Mouse (Mus musculus) liver, adult (tissue): ENCODE results near the gene Gm11239.
"Not testable (repeated sequence)": the region's sequence is repeated elsewhere in the genome, so short reads cannot be mapped to it uniquely, and the experiment has no call there.

ENCODE experiments used
- GATA4 ChIP-seq: IDR thresholded peaks from 2 replicates; pipeline ENCODE4 v1.6.1; 2014; ENCODE audit warnings: mild to moderate bottlenecking, low read length; ENCODE audit not compliant: insufficient replicate concordance

The Gm11239 gene

GRCm38 (mm10) chr4:73668054-73668453 is at the start of gene Gm11239:
Gene Gm11239 (plus strand): TSS chr4:73668354.
- TF ChIP-seq GATA4: not testable (repeated sequence)

GRCm38 (mm10) chr4:73622684-73623083 is 45.5 kb upstream of the Gm11239 start, which contains the start of gene Gm11237:
Gene Gm11237 (plus strand): TSS chr4:73622984.
- TF ChIP-seq GATA4: not testable (repeated sequence)

- not testable (repeated sequence) for TF ChIP-seq GATA4
These were observed 30.3 kb upstream of the Gm11239 start, which contains the start of gene Gm11236 for GRCm38 (mm10) chr4:73637821-73638220. Gene Gm11236 (plus strand): TSS chr4:73638121.

- not testable (repeated sequence) for TF ChIP-seq GATA4
These were observed 15.1 kb downstream of the Gm11239 start, which contains the start of gene Gm428 for GRCm38 (mm10) chr4:73683216-73683615. Gene Gm428 (plus strand): TSS chr4:73683516.

GRCm38 (mm10) chr4:73718761-73719160 is 50.6 kb downstream of the Gm11239 start:
- no peak for TF ChIP-seq GATA4

- no peak for TF ChIP-seq GATA4
These were observed 51.7 kb downstream of the Gm11239 start for GRCm38 (mm10) chr4:73719819-73720218.
